Mouse (Mus musculus) neural tube, embryonic 12.5 days (tissue): ENCODE results near the gene Lonp2. TPM values are rescaled to one million over a fixed set of nuclear protein-coding genes. Genes with fewer than 3 reads are reported as not detected.

Experiments
- ATAC-seq: fragments of 200-750 bp; cut with Nextera tagmentation; 2 replicates; pipeline ENCODE4 v1.8.0; 2017; ENCODE audit warnings: low read depth, mild to moderate bottlenecking, moderate TSS enrichment, moderate library complexity; ENCODE audit not compliant: low FRiP score
- H3K27ac ChIP-seq: fragments of 300-500 bp; sonication (generic); 2 replicates; pipeline ENCODE4 v1.5.1; 2016
- H3K27me3 ChIP-seq: fragments of 300-500 bp; sonication (generic); replicated peaks from 2 replicates; pipeline ENCODE4 v1.6.1; 2016; ENCODE audit warnings: mild to moderate bottlenecking
- H3K36me3 ChIP-seq: fragments of 300-500 bp; sonication (generic); 2 replicates; pipeline ENCODE4 v1.6.1; 2016; ENCODE audit warnings: mild to moderate bottlenecking
- H3K4me1 ChIP-seq: fragments of 300-500 bp; sonication (generic); 2 replicates; pipeline ENCODE4 v1.6.1; 2016
- H3K4me2 ChIP-seq: fragments of 300-500 bp; sonication (generic); replicated peaks from 2 replicates; pipeline ENCODE4 v1.6.1; 2016; ENCODE audit warnings: mild to moderate bottlenecking
- H3K4me3 ChIP-seq: fragments of 300-500 bp; sonication (generic); 2 replicates; pipeline ENCODE4 v1.5.1; 2016
- H3K9ac ChIP-seq: fragments of 300-500 bp; sonication (generic); 2 replicates; pipeline ENCODE4 v1.6.1; 2016; ENCODE audit warnings: mild to moderate bottlenecking
- H3K9me3 ChIP-seq: fragments of 300-500 bp; sonication (generic); 2 replicates; pipeline ENCODE4 v1.6.1; 2016; ENCODE audit warnings: mild to moderate bottlenecking
- WGBS: fragments of 180-500 bp; shearing (Covaris S2); methylation state at CpG from one replicate; pipeline ENCODE4 v1.1.7; 2016; 5-methylcytosine and 5-hydroxymethylcytosine counted together
- polyA plus RNA-seq: library from polyadenylated mRNA; unstranded; fragments of >200 nt; fragmentation: Nextera tagmentation; extraction: Ambion mirVana; gene quantifications from 2 replicates; pipeline ENCODE4 v1.2.1, GENCODE M21; 2016

Gene Lonp2
- polyA plus RNA-seq, 1 experiment from 2014 or later, result 93.1 TPM

GRCm38 (mm10) chr8:86719368-86719767 lies 95.5 kb downstream of the Lonp2 start:
- H3K4me3 ChIP-seq, result no peak overlapping the region
- 85% methylated on average over 1 of the region's 1 CpGs for WGBS
- no peak overlapping the region for H3K27ac ChIP-seq

GRCm38 (mm10) chr8:86720756-86721459 lies 97.1 kb downstream of the Lonp2 start:
- no peak overlapping the region for H3K4me2 ChIP-seq
- H3K4me1 ChIP-seq, result no peaks in the 10 kb centered on the region
- H3K9me3 ChIP-seq, result no peaks in the 10 kb centered on the region
- H3K4me3 ChIP-seq, result no peak overlapping the region
- H3K9ac ChIP-seq, result no peak overlapping the region
- H3K27me3 ChIP-seq, result no peaks in the 10 kb centered on the region
- 94% methylated on average over 6 of the region's 6 CpGs for WGBS
- ATAC-seq, result no peak
- peaks cover 30% of the 10 kb centered on the region for H3K36me3 ChIP-seq
- H3K27ac ChIP-seq, result no peak overlapping the region

More at GRCm38 (mm10) chr8:86719368-86719767, 95.5 kb downstream of the Lonp2 start:
- H3K4me2 ChIP-seq, result no peak overlapping the region
- peaks cover 28% of the 10 kb centered on the region for H3K36me3 ChIP-seq
- no peak overlapping the region for H3K9ac ChIP-seq
- no peak for ATAC-seq
- H3K4me1 ChIP-seq, result peaks cover 4% of the 10 kb centered on the region; the same call in 1 of the 2 replicates
- H3K9me3 ChIP-seq, result no peaks in the 10 kb centered on the region
- H3K27me3 ChIP-seq, result no peaks in the 10 kb centered on the region

- peaks cover 27% of the 10 kb centered on the region for H3K36me3 ChIP-seq
- no peak overlapping the region for H3K27ac ChIP-seq
- H3K9ac ChIP-seq, result no peak overlapping the region
- H3K4me2 ChIP-seq, result no peak overlapping the region
- H3K4me3 ChIP-seq, result no peak overlapping the region
- WGBS, result 87% methylated on average over 2 of the region's 2 CpGs
- ATAC-seq, result no peak
- no peaks in the 10 kb centered on the region for H3K9me3 ChIP-seq
- no peaks in the 10 kb centered on the region for H3K27me3 ChIP-seq
- no peaks in the 10 kb centered on the region for H3K4me1 ChIP-seq
These were observed 97.6 kb downstream of the Lonp2 start for GRCm38 (mm10) chr8:86721490-86721889.

- H3K9me3 ChIP-seq, result no peaks in the 10 kb centered on the region
- no peak for ATAC-seq
- no peak overlapping the region for H3K4me2 ChIP-seq
- H3K27ac ChIP-seq, result no peak overlapping the region
- no peak overlapping the region for H3K9ac ChIP-seq
- H3K4me3 ChIP-seq, result no peak overlapping the region
- 82% methylated on average over 6 of the region's 6 CpGs for WGBS
- no peaks in the 10 kb centered on the region for H3K27me3 ChIP-seq
- H3K4me1 ChIP-seq, result 0 out of 2 replicates have a peak, but pooled peaks cover 4% of the 10 kb centered on the region
- peaks cover 16% of the 10 kb centered on the region; the same call in 1 of the 2 replicates for H3K36me3 ChIP-seq
These were observed 103.1 kb downstream of the Lonp2 start for GRCm38 (mm10) chr8:86726959-86727358.

GRCm38 (mm10) chr8:86728224-86728950 lies 104.5 kb downstream of the Lonp2 start:
- no peak overlapping the region for H3K27ac ChIP-seq
- no peaks in the 10 kb centered on the region for H3K27me3 ChIP-seq
- peaks cover 9% of the 10 kb centered on the region; the same call in 1 of the 2 replicates for H3K36me3 ChIP-seq
- H3K4me2 ChIP-seq, result no peak overlapping the region
- no peaks in the 10 kb centered on the region for H3K9me3 ChIP-seq
- no peak overlapping the region for H3K9ac ChIP-seq
- no peak overlapping the region for H3K4me3 ChIP-seq
- H3K4me1 ChIP-seq, result 0 out of 2 replicates have a peak, but pooled peaks cover 4% of the 10 kb centered on the region
- 75% methylated on average over 19 of the region's 19 CpGs for WGBS
- ATAC-seq, result no peak

- no peaks in the 10 kb centered on the region for H3K9me3 ChIP-seq
- no peak overlapping the region for H3K4me3 ChIP-seq
- H3K27me3 ChIP-seq, result no peaks in the 10 kb centered on the region
- 66% methylated on average over 3 of the region's 3 CpGs for WGBS
- H3K4me2 ChIP-seq, result no peak overlapping the region
- H3K4me1 ChIP-seq, result 0 out of 2 replicates have a peak, but pooled peaks cover 4% of the 10 kb centered on the region
- H3K36me3 ChIP-seq, result peaks cover 8% of the 10 kb centered on the region; the same call in 1 of the 2 replicates
- no peak overlapping the region for H3K27ac ChIP-seq
- ATAC-seq, result no peak
- no peak overlapping the region for H3K9ac ChIP-seq
These were observed 106.5 kb downstream of the Lonp2 start for GRCm38 (mm10) chr8:86730303-86730702.

- Histone ChIP-seq H3K27ac (no peak overlapping the region), H3K4me3 (no peak overlapping the region), H3K9ac (no peak overlapping the region), H3K36me3 (peaks cover 7% of the 10 kb centered on the region; the same call in 1 of the 2 replicates), H3K9me3 (no peaks in the 10 kb centered on the region), H3K4me1 (0 out of 2 replicates have a peak, but pooled peaks cover 4% of the 10 kb centered on the region), H3K4me2 (no peak overlapping the region), H3K27me3 (no peaks in the 10 kb centered on the region)
- no peak for ATAC-seq
- 80% methylated on average over 1 of the region's 1 CpGs for WGBS
These were observed 107.0 kb downstream of the Lonp2 start for GRCm38 (mm10) chr8:86730860-86731259.

GRCm38 (mm10) chr8:86734171-86734570 lies 110.3 kb downstream of the Lonp2 start:
- Histone ChIP-seq H3K9me3 (no peaks in the 10 kb centered on the region), H3K4me3 (no peak overlapping the region), H3K27ac (no peak overlapping the region), H3K36me3 (no peaks in the 10 kb centered on the region), H3K4me2 (no peak overlapping the region), H3K9ac (no peak overlapping the region), H3K4me1 (peaks cover 7% of the 10 kb centered on the region; the same call in 1 of the 2 replicates), H3K27me3 (no peaks in the 10 kb centered on the region)
- WGBS, result 81% methylated on average over 4 of the region's 4 CpGs
- ATAC-seq, result no peak

GRCm38 (mm10) chr8:86734954-86735353 lies 111.1 kb downstream of the Lonp2 start:
- Histone ChIP-seq H3K4me3 (no peak overlapping the region), H3K4me2 (no peak overlapping the region), H3K27ac (no peak overlapping the region), H3K27me3 (no peaks in the 10 kb centered on the region), H3K36me3 (no peaks in the 10 kb centered on the region), H3K9ac (no peak overlapping the region), H3K4me1 (peaks cover 7% of the 10 kb centered on the region; the same call in 1 of the 2 replicates), H3K9me3 (no peaks in the 10 kb centered on the region)
- 90% methylated on average over 1 of the region's 1 CpGs for WGBS
- no peak for ATAC-seq

GRCm38 (mm10) chr8:86735446-86736111 lies 111.7 kb downstream of the Lonp2 start:
- H3K27me3 ChIP-seq, result no peaks in the 10 kb centered on the region
- no peaks in the 10 kb centered on the region for H3K36me3 ChIP-seq
- WGBS, result 63% methylated on average over 3 of the region's 3 CpGs
- no peaks in the 10 kb centered on the region for H3K9me3 ChIP-seq
- H3K4me3 ChIP-seq, result no peak overlapping the region
- H3K4me1 ChIP-seq, result peaks cover 7% of the 10 kb centered on the region; the same call in 1 of the 2 replicates
- ATAC-seq, result no peak
- H3K4me2 ChIP-seq, result no peak overlapping the region
- no peak overlapping the region for H3K9ac ChIP-seq
- H3K27ac ChIP-seq, result no peak overlapping the region

GRCm38 (mm10) chr8:86740899-86741298 lies 117.1 kb downstream of the Lonp2 start:
- ATAC-seq, result no peak
- no peak overlapping the region for H3K4me3 ChIP-seq
- peaks cover 21% of the 10 kb centered on the region for H3K4me1 ChIP-seq
- H3K9ac ChIP-seq, result no peak overlapping the region
- H3K4me2 ChIP-seq, result no peak overlapping the region
- no peaks in the 10 kb centered on the region for H3K27me3 ChIP-seq
- H3K9me3 ChIP-seq, result no peaks in the 10 kb centered on the region
- H3K36me3 ChIP-seq, result no peaks in the 10 kb centered on the region
- H3K27ac ChIP-seq, result no peak overlapping the region

GRCm38 (mm10) chr8:86741627-86742026 lies 117.8 kb downstream of the Lonp2 start:
- Histone ChIP-seq H3K4me2 (no peak overlapping the region), H3K27me3 (no peaks in the 10 kb centered on the region), H3K36me3 (no peaks in the 10 kb centered on the region), H3K9me3 (no peaks in the 10 kb centered on the region), H3K4me1 (peaks cover 22% of the 10 kb centered on the region), H3K4me3 (no peak overlapping the region), H3K27ac (no peak overlapping the region), H3K9ac (no peak overlapping the region)
- no peak for ATAC-seq
